Mouse (Mus musculus) limb, embryonic 14.5 days (tissue): ENCODE results near the gene Tmem110. TPM values are rescaled to one million over a fixed set of nuclear protein-coding genes. Genes with fewer than 3 reads are reported as not detected.

Experiments used
- ATAC-seq: fragments of 200-750 bp; cut with Nextera tagmentation; 2 replicates; pipeline ENCODE4 v1.8.0; 2017; ENCODE audit warnings: low read depth, moderate number of reproducible peaks, moderate TSS enrichment; ENCODE audit not compliant: low FRiP score
- DNase-seq: peaks from one replicate; pipeline ENCODE4 v3.0.0-alpha.2; 2015; ENCODE audit warnings: low spot score
- H3K27ac ChIP-seq: fragments of 300-500 bp; sonication (generic); replicated peaks from 2 replicates; pipeline ENCODE4 v1.5.1; 2014; ENCODE audit warnings: low read depth, mild to moderate bottlenecking, low read length, moderate library complexity, mixed read lengths
- H3K27me3 ChIP-seq: fragments of 300-500 bp; sonication (generic); 2 replicates; pipeline ENCODE4 v1.6.1; 2014; ENCODE audit warnings: low read length, mixed read lengths; ENCODE audit not compliant: control insufficient read depth, insufficient read depth
- H3K36me3 ChIP-seq: fragments of 300-500 bp; sonication (generic); 2 replicates; pipeline ENCODE4 v1.6.1; 2014; ENCODE audit warnings: mild to moderate bottlenecking, low read length, moderate library complexity, mixed read lengths; ENCODE audit not compliant: control insufficient read depth, insufficient read depth
- H3K4me1 ChIP-seq: fragments of 300-500 bp; sonication (generic); 2 replicates; pipeline ENCODE4 v1.6.1; 2014; ENCODE audit warnings: antibody characterized with exemption, low read length, mixed read lengths; ENCODE audit not compliant: control insufficient read depth, insufficient read depth
- H3K4me2 ChIP-seq: fragments of 300-500 bp; sonication (generic); replicated peaks from 2 replicates; pipeline ENCODE4 v1.6.1; 2014; ENCODE audit warnings: low read depth, mild to moderate bottlenecking, low read length, moderate library complexity; ENCODE audit not compliant: severe bottlenecking
- H3K4me3 ChIP-seq: fragments of 300-500 bp; sonication (generic); replicated peaks from 2 replicates; pipeline ENCODE4 v1.5.1; 2014; ENCODE audit warnings: low read length
- H3K9ac ChIP-seq: fragments of 300-500 bp; sonication (generic); 2 replicates; pipeline ENCODE4 v1.6.1; 2014; ENCODE audit warnings: mild to moderate bottlenecking, low read depth, low read length, moderate library complexity; ENCODE audit not compliant: severe bottlenecking
- H3K9me3 ChIP-seq: fragments of 300-500 bp; sonication (generic); 2 replicates; pipeline ENCODE4 v1.6.1; 2016; ENCODE audit warnings: low read length; ENCODE audit not compliant: control insufficient read depth
- POLR2A ChIP-seq: fragments of 200-500 bp; IDR thresholded peaks from 2 replicates; pipeline ENCODE4 v1.8.0; 2012; ENCODE audit warnings: inconsistent platforms, mild to moderate bottlenecking, moderate library complexity, borderline replicate concordance; ENCODE audit not compliant: insufficient read depth, insufficient read length; ENCODE audit errors: extremely low read depth
- WGBS: fragments of 180-500 bp; shearing (Covaris S2); extraction: QIAGEN DNeasy Blood & Tissue Kit; methylation state at CpG from one replicate; pipeline ENCODE4 v1.1.7; 2014; 5-methylcytosine and 5-hydroxymethylcytosine counted together
- polyA plus RNA-seq, 2 experiments: library from polyadenylated mRNA; depleted of rRNA in 1 of 2; stranded (reverse) in 1 of 2; unstranded in 1 of 2; fragments of >200 nt; fragmentation: Nextera tagmentation in 1 of 2; extraction: Ambion mirVana in 1 of 2; gene quantifications; 2 replicates each; pipeline versions ENCODE4 v1.2.1 to v1.2.3; 2012 to 2014

Gene Tmem110
- polyA plus RNA-seq, 2 experiments, result 31.3 to 33.4 TPM

DNA sequence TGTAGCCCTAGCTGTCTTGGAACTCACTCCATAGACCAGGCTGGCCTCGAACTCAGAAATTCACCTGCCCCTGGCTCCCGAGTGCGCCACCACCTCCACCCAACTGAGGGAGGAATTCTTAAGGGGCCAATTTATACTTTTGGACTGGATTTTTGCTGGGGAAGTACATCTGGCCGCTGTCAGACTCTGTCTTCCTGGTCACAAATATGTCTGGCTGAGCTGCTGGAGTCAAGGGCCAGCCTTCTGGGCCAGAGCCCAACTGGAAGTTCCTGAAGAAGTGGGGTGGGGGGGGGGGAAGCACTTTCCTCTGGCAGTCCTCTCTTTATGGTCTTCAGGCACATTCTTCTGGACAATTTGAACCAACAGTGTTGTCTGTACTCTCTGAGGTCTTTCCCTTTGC is 2.7 kb downstream of the Tmem110 start:
- ATAC-seq, result no peak
- H3K27me3 ChIP-seq, result no peaks in the 10 kb centered on the region
- no peaks in the 10 kb centered on the region for H3K36me3 ChIP-seq
- DNase-seq, result no peak
- no peak overlapping the region for H3K4me3 ChIP-seq
- H3K4me1 ChIP-seq, result peaks cover 26% of the 10 kb centered on the region
- no peaks in the 10 kb centered on the region for H3K9me3 ChIP-seq
- TF ChIP-seq POLR2A, result no peak
- 78% methylated on average over 4 of the region's 4 CpGs for WGBS
- no peak overlapping the region for H3K4me2 ChIP-seq
- no peak overlapping the region for H3K9ac ChIP-seq
- H3K27ac ChIP-seq, result no peak overlapping the region

DNA sequence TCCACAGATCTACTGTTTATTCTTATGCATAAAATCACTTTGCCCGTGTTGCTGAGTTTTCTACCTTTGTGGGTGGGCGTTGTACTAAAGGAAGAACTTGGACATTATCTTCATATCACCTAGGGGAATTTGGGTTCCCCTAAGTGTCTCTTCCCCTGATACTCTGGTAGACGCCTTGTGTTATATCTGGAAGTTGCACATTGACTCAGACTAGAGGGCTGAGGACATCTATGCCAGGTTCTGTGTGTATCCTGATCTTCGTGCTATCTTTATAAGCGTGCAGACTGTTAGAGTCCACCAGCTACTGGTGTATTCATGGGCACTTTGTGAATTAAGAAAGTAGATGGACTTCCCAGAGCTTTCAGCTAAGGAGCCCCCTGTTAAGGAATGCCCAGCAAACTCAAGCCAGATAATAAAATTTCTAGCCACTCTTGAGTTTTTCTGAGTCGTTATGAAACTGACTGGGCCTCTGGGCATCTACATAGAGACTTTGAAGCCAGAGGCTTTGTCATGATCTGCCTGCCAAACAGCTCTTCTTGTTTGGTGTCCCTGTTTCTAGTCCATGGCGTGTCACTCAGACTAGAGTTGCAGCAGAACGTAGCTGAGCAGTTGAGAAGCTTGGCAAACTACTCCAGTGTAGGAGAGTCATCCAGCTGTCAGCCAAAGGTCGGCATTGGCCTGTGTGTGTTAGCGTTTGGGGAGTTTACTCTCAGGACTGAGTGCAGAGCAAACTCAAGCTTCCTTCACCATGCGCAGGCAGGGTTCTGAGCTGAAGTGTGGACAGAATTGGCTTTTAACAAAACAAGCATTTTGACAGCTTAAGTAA is 3.5 kb downstream of the Tmem110 start:
- Histone ChIP-seq H3K9ac (no peak overlapping the region), H3K27me3 (no peaks in the 10 kb centered on the region), H3K27ac (no peak overlapping the region), H3K36me3 (no peaks in the 10 kb centered on the region), H3K9me3 (no peaks in the 10 kb centered on the region), H3K4me1 (peaks cover 26% of the 10 kb centered on the region), H3K4me2 (no peak overlapping the region), H3K4me3 (no peak overlapping the region)
- TF ChIP-seq POLR2A, result no peak
- no peak for ATAC-seq
- WGBS, result 76% methylated on average over 11 of the region's 11 CpGs
- DNase-seq, result no peak

DNA sequence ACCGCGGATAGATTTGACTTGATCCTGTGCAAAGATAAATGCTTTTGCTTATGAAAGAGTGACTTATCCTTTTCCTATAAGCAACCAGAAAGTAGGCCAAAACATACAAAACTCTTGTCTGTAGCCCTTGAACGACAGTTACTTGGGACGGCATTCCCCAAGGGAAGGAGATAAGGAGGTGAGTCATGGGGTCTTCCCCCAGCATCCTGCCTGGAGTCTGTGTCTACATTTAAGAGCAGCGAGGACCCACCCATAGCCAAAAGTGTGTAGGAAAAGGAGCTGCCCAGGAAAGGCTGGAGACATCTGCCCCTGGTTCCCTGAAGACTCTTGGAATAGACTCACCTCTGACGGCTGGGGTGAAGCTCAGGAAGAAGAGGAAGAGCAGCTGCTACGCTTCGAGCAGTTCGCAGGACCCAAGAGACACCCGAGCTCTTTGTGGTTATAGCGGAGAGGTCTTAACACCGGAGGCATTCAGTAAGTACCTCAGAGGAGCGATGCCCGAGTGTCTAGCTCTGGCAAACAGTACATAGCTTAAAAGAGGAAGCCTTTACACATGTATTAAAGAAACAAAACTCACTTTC is 12.1 kb downstream of the Tmem110 start:
- no peaks in the 10 kb centered on the region for H3K9me3 ChIP-seq

DNA sequence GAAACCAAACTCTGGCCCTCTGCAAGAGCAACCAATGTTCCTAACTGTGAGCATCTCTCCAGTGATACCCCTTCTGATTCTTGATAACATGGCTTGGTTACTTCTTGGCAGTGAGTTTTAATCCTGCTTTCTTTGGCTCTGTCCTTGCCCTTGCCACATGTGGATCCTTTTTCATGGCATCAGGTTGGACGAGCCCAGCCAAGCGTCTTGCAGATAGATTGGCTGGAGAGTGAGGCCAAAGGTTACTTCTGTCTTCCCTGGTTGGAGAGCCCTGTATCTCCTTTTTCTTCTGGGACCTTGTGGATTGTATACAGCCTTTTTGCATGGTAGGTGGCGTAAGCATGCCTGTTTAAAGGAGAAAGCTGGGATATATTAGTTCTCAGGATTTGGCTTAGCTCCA is 18.3 kb downstream of the Tmem110 start:
- H3K27ac ChIP-seq, result no peak overlapping the region
- H3K4me1 ChIP-seq, result no peaks in the 10 kb centered on the region
- no peak for ATAC-seq
- peaks cover 1% of the 10 kb centered on the region; the same call in 1 of the 2 replicates for H3K36me3 ChIP-seq
- H3K9ac ChIP-seq, result no peak overlapping the region
- no peak overlapping the region for H3K4me3 ChIP-seq
- no peak for DNase-seq
- 88% methylated on average over 3 of the region's 3 CpGs for WGBS
- H3K4me2 ChIP-seq, result no peak overlapping the region
- H3K27me3 ChIP-seq, result no peaks in the 10 kb centered on the region
- no peak for TF ChIP-seq POLR2A
- H3K9me3 ChIP-seq, result no peaks in the 10 kb centered on the region

More for the DNA sequence above, 12.1 kb downstream of the Tmem110 start:
- no peak overlapping the region for H3K4me3 ChIP-seq
- 83% methylated on average over 14 of the region's 14 CpGs for WGBS
- no peak overlapping the region for H3K4me2 ChIP-seq
- no peaks in the 10 kb centered on the region for H3K4me1 ChIP-seq
- H3K36me3 ChIP-seq, result peaks cover 12% of the 10 kb centered on the region
- ATAC-seq, result no peak
- H3K27me3 ChIP-seq, result no peaks in the 10 kb centered on the region
- DNase-seq, result no peak
- no peak overlapping the region for H3K27ac ChIP-seq
- TF ChIP-seq POLR2A, result no peak
- H3K9ac ChIP-seq, result no peak overlapping the region

DNA sequence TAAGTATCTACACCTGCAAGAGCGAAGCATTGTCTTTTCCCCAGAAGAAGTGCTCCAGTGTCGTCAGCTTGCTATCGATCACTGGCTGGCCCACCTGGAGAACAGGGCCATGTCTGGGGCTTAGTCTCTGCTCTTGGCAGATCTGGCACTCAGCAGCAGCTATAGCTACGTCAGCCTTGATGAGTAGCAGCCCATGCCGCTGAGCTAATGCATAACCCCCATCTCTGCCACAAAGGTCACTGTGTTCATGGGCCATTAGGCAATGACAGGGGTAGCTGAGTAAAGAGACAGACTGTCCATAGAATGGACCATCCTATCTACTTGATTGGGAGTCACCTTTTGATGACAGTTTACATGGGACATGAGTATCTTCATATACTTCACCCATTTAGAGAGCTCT is 25.1 kb downstream of the Tmem110 start:
- TF ChIP-seq POLR2A, result no peak
- Histone ChIP-seq H3K27ac (no peak overlapping the region), H3K36me3 (no peaks in the 10 kb centered on the region), H3K4me3 (no peak overlapping the region), H3K4me1 (no peaks in the 10 kb centered on the region), H3K27me3 (no peaks in the 10 kb centered on the region), H3K4me2 (no peak overlapping the region), H3K9me3 (no peaks in the 10 kb centered on the region), H3K9ac (no peak overlapping the region)
- DNase-seq (no peak), ATAC-seq (no peak)
- 95% methylated on average over 5 of the region's 5 CpGs for WGBS
